Mouse (Mus musculus) limb, embryonic 15.5 days (tissue): ENCODE data around the gene Coro1b. TPM values are rescaled to one million over a fixed set of nuclear protein-coding genes. Genes with fewer than 3 reads are reported as not detected.

ENCODE experiments used
- ATAC-seq: fragments of 200-750 bp; cut with Nextera tagmentation; 2 replicates; pipeline ENCODE4 v1.8.0; 2017; ENCODE audit warnings: low read depth, moderate TSS enrichment; ENCODE audit not compliant: insufficient number of reproducible peaks, low FRiP score, low TSS enrichment
- H3K27ac ChIP-seq: fragments of 300-500 bp; sonication (generic); 2 replicates; pipeline ENCODE4 v1.5.1; 2015; ENCODE audit warnings: moderate library complexity, mild to moderate bottlenecking, inconsistent platforms
- H3K27me3 ChIP-seq: fragments of 300-500 bp; sonication (generic); 2 replicates; pipeline ENCODE4 v1.6.1; 2015; ENCODE audit warnings: inconsistent platforms
- H3K36me3 ChIP-seq: fragments of 300-500 bp; sonication (generic); 2 replicates; pipeline ENCODE4 v1.6.1; 2015; ENCODE audit warnings: inconsistent platforms
- H3K4me1 ChIP-seq: fragments of 300-500 bp; sonication (generic); 2 replicates; pipeline ENCODE4 v1.6.1; 2015; ENCODE audit warnings: inconsistent platforms
- H3K4me2 ChIP-seq: fragments of 300-500 bp; sonication (generic); 2 replicates; pipeline ENCODE4 v1.6.1; 2015; ENCODE audit warnings: mild to moderate bottlenecking, inconsistent platforms
- H3K4me3 ChIP-seq: fragments of 300-500 bp; sonication (generic); 2 replicates; pipeline ENCODE4 v1.5.1; 2015; ENCODE audit warnings: mild to moderate bottlenecking, inconsistent platforms
- H3K9ac ChIP-seq: fragments of 300-500 bp; sonication (generic); 2 replicates; pipeline ENCODE4 v1.6.1; 2015; ENCODE audit warnings: inconsistent platforms
- H3K9me3 ChIP-seq: fragments of 300-500 bp; sonication (generic); 2 replicates; pipeline ENCODE4 v1.6.1; 2016; ENCODE audit warnings: inconsistent platforms
- WGBS: fragments of 180-500 bp; shearing (Covaris S2); methylation state at CpG from one replicate; pipeline ENCODE4 v1.1.7; 2015; 5-methylcytosine and 5-hydroxymethylcytosine counted together
- polyA plus RNA-seq: library from polyadenylated mRNA; unstranded; fragments of >200 nt; fragmentation: Nextera tagmentation; extraction: Ambion mirVana; gene quantifications from 2 replicates; pipeline ENCODE4 v1.2.1, GENCODE M21; 2015

Coro1b gene
- polyA plus RNA-seq, 1 experiment from 2014 or later: 169 TPM

DNA sequence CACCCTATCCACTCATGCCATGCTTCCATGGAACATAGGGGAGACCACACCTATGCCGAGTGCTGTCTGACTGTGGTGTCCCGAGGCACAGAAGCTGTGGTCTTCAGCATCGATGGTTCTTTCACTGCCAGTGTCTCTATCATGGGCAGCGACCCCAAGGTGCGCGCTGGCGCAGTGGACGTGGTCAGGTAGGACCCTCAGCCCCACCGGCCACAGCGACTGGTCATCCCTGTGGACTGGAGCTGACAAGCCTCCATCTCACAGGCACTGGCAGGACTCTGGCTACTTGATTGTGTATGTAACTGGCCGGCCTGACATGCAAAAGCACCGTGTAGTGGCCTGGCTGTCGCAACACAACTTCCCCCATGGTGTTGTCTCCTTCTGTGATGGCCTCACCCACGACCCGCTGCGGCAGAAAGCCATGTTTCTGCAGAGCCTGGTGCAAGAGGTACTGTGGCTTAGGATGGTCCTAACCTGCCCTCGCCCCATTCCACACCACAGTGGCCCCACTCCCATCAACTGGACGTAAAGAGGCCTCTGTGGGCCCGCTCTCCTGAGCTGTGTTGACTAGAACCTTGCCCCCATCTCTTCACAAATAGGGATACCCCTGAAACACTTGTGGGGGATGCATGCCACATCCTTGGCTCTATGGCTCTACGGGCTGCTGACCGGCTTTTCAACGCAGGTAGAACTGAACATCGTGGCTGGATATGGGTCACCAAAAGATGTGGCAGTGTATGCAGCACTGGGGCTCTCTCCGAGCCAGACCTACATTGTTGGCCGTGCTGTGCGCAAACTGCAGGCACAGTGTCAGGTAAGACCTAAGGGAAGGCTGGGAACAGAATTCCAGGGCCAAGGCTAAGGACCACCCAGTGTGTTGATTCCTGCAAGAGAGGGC, 36.1 kb upstream of the Coro1b start:
- 96% methylated on average over 26 of the region's 26 CpGs for WGBS
- peaks cover 59% of the 10 kb centered on the region for H3K36me3 ChIP-seq
- ATAC-seq: no peak

DNA sequence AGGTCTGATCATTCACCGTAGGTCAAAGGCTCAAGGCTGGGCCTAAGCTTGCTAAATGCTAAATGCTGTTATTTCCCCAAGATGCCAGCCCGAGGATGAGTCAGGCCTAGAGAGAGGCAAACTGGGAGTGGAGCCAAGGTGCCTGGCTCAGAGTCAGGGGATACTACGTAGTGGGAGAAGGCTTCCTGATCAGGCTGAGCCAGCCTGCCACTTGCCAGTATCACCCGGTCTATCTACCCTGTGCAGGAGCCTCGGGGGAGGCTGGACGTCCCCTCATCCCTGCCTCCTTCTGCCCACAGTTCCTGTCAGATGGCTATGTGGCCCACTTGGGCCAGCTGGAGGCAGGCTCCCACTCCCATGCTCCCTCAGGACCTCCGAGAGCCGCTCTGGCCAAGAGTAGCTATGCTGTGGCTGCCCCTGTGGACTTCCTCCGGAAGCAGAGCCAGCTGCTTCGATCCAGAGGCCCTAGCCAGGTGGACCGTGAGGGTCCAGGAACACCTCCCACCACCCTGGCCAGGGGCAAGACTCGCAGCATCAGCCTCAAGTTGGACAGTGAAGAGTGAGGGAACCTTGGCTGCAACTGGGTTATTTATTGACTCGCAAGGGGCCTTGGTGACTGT, 35.1 kb upstream of the Coro1b start:
- no peak overlapping the region for H3K9ac ChIP-seq
- H3K4me3 ChIP-seq: no peak overlapping the region
- H3K4me1 ChIP-seq: peaks cover 18% of the 10 kb centered on the region
- no peaks in the 10 kb centered on the region for H3K27me3 ChIP-seq
- no peak overlapping the region for H3K4me2 ChIP-seq
- no peaks in the 10 kb centered on the region for H3K9me3 ChIP-seq
- WGBS: 63% methylated on average over 13 of the region's 13 CpGs
- H3K36me3 ChIP-seq: peaks cover 67% of the 10 kb centered on the region
- ATAC-seq: peak; percentile 17; the same call in 1 of the 2 replicates
- H3K27ac ChIP-seq: peak overlapping the region; percentile 48

More for the DNA sequence above, 36.1 kb upstream of the Coro1b start:
- Histone ChIP-seq H3K9ac (no peak overlapping the region), H3K27me3 (no peaks in the 10 kb centered on the region), H3K4me3 (no peak overlapping the region), H3K4me1 (peaks cover 18% of the 10 kb centered on the region), H3K27ac (no peak overlapping the region), H3K9me3 (no peaks in the 10 kb centered on the region), H3K4me2 (no peak overlapping the region)

DNA sequence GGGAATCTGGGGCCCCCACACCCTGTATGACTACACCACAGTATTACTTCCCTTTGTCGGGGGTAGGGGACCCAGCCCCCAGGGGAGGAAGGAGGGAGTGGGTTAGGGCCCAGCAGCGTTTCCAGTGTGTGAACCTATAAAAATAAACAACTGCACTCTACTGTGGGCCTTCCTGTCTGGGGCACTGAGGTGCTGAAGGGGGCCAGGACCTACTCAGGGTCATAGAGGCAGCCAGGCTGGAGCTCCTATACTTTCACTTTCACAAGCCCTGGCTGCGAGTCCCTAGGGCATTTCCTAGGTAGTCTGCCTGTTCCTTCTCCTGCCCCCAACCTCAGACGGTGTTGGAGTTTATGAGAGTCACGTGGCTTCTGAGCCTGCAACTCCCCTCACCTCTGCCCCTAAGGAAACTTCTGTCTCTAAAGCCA, 34.6 kb upstream of the Coro1b start:
- no peak overlapping the region for H3K4me3 ChIP-seq
- H3K4me2 ChIP-seq: no peak overlapping the region
- H3K9ac ChIP-seq: no peak overlapping the region
- WGBS: 25% methylated on average over 5 of the region's 5 CpGs
- H3K27me3 ChIP-seq: no peaks in the 10 kb centered on the region
- peaks cover 18% of the 10 kb centered on the region for H3K4me1 ChIP-seq
- peaks cover 67% of the 10 kb centered on the region for H3K36me3 ChIP-seq
- H3K9me3 ChIP-seq: no peaks in the 10 kb centered on the region
- no peak for ATAC-seq
- H3K27ac ChIP-seq: peak overlapping the region; percentile 48

DNA sequence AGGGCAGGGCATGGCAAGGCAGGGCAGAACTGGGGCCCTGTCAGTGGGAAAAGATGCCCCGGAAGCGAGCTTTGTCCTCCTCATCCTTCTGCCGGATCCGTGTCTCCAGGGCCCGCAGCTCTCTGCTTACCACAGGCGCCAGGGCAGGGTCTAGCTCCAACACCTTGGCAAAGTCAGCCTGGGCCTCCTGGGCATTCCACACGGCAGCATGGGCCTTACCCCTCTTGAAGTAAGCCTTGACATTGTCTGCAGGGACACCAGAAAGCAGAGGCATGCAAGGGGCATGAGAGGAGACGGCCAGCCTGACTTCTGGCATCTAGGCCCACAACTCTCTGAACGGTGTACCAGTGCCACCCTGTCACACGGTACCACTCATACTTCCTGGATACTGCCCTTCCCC, 33.9 kb upstream of the Coro1b start:
- Histone ChIP-seq H3K27me3 (no peaks in the 10 kb centered on the region), H3K27ac (no peak overlapping the region; the same call in 1 of the 2 replicates), H3K36me3 (peaks cover 67% of the 10 kb centered on the region), H3K4me2 (no peak overlapping the region), H3K9ac (no peak overlapping the region), H3K4me1 (peaks cover 18% of the 10 kb centered on the region), H3K4me3 (no peak overlapping the region), H3K9me3 (no peaks in the 10 kb centered on the region)
- ATAC-seq: no peak
- WGBS: 89% methylated on average over 10 of the region's 10 CpGs

DNA sequence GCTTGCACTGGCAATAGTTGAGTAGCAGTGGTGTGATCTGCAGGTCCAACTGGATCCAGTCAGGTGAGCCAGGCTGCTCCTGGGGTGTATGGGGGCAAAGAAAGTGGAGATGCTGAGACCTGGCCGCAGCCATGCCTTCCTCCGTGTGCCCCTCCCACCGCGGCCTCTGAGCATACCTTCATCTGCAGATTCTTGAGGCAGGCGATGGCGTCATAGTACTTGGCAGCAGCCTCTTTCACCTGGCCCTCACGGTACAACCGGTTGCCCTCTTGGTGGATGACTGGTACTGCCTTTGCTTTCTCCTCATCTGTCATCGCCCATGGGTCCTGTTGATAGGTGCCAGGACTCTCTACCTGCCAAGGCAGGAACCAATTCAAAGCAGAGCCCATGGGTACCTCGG, 33.3 kb upstream of the Coro1b start:
- 94% methylated on average over 10 of the region's 10 CpGs for WGBS
- Histone ChIP-seq H3K9me3 (no peaks in the 10 kb centered on the region), H3K4me3 (no peak overlapping the region), H3K36me3 (peaks cover 67% of the 10 kb centered on the region), H3K27me3 (no peaks in the 10 kb centered on the region), H3K9ac (no peak overlapping the region), H3K27ac (no peak overlapping the region), H3K4me2 (no peak overlapping the region), H3K4me1 (peaks cover 20% of the 10 kb centered on the region)
- no peak for ATAC-seq

DNA sequence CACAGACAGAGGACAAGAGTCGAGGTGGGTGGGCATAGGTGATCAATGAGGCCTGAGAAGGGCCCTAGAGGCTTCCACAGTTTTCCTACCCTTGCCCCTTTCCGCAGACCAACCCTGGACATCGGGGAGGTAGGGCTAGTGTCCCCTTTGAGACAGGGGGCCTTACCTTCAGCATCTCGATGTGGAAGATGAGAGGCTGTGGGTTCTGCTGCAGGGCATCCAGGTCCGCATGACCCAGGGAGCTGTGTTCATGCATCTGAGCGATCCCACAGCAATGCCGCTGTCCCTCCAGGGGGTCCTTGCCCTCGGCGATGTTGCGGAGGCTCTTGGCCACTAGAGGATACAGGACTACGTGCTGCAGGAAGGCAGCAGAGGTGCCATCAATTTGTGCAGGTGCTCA, 32.6 kb upstream of the Coro1b start:
- Histone ChIP-seq H3K27ac (no peak overlapping the region), H3K27me3 (no peaks in the 10 kb centered on the region), H3K9me3 (no peaks in the 10 kb centered on the region), H3K4me1 (peaks cover 26% of the 10 kb centered on the region), H3K4me2 (no peak overlapping the region), H3K9ac (no peak overlapping the region), H3K36me3 (peaks cover 67% of the 10 kb centered on the region), H3K4me3 (no peak overlapping the region)
- 84% methylated on average over 11 of the region's 11 CpGs for WGBS
- no peak for ATAC-seq

DNA sequence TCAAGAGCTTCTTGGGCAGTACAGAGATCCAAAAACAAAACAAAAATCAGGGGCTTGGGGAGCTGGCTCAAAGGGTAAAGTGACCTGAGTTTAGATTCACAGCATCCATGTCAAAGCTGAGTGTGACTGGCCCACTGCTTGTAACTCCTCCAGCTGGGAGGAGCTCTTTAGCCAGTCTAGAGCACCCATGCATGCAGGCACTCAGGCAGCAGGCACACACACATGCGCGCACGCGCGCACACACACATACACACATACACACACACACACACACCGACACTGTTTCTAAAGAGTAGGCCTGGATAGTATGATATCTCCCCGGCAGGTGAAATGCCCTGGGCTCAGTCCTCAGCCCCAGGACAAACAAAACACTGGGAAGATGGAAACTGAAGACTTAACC, 31.4 kb upstream of the Coro1b start:
- no peaks in the 10 kb centered on the region for H3K9me3 ChIP-seq
- no peak for ATAC-seq
- no peak overlapping the region for H3K4me3 ChIP-seq
- WGBS: 97% methylated on average over 7 of the region's 7 CpGs
- no peak overlapping the region for H3K9ac ChIP-seq
- no peaks in the 10 kb centered on the region for H3K27me3 ChIP-seq
- peaks cover 60% of the 10 kb centered on the region for H3K36me3 ChIP-seq
- no peak overlapping the region for H3K4me2 ChIP-seq
- peaks cover 29% of the 10 kb centered on the region for H3K4me1 ChIP-seq
- no peak overlapping the region for H3K27ac ChIP-seq

DNA sequence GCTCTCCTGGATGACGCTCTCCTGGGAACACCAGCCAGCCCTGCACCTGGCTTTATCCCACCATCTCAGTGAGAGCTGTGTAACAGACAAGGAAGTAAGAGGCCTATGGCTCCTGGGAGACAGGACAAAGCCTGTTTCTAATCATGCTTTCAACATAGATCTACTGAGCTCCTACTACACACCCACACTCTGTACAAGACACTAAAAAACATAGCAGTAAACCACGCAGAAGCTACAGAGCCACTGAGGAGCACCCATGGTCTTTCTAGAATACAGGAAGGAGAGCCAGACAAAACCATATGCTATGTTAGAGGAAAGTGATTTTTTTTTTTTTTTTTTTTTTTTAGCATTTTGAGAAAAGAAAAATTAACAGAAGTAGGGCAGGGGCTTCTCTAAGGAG, 30.1 kb upstream of the Coro1b start:
- H3K36me3 ChIP-seq: peaks cover 47% of the 10 kb centered on the region
- WGBS: 86% methylated on average over 2 of the region's 2 CpGs
- H3K9me3 ChIP-seq: no peaks in the 10 kb centered on the region
- no peak for ATAC-seq
- no peaks in the 10 kb centered on the region for H3K27me3 ChIP-seq
- H3K27ac ChIP-seq: no peak overlapping the region
- no peak overlapping the region for H3K4me2 ChIP-seq
- no peak overlapping the region for H3K4me3 ChIP-seq
- H3K4me1 ChIP-seq: peaks cover 25% of the 10 kb centered on the region
- H3K9ac ChIP-seq: no peak overlapping the region

DNA sequence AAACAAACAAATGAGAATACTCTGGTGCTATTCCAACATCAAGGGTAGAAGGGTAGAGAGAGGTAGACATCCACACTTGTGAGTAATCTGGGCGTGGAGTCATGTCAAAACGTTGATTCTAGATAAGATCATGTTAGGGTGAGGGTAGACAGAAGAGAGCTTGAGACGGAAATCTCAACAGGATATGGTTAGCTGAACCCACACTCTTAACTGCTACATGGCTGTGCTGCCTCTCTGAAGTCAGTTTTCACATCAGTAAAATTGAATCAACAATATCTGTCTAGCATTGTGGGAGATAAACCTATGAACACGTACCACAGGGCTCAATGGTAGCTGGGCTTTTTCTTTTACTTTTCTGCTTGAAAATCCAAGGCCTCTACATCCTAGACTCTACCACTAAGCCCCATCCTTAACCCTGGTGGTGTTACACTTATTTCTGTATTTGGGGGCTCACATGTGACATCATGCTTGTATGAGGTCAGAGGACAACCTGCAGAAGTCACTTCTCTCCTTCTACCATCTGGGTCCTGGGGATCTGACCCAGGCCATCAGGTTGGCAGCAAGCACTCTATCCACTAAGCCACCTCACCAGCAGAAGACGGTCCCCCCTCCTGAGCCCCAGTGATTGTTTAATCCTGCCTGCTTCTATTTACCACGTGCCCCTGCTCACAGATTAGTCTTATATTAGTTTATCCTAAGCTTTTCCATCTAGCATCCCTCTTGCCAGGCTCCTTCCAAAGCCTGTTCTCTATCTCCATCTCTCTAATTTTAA, 28.5 kb upstream of the Coro1b start:
- Histone ChIP-seq H3K27me3 (no peaks in the 10 kb centered on the region), H3K4me3 (no peak overlapping the region), H3K9ac (no peak overlapping the region), H3K9me3 (no peaks in the 10 kb centered on the region), H3K36me3 (peaks cover 32% of the 10 kb centered on the region), H3K4me1 (peaks cover 11% of the 10 kb centered on the region), H3K27ac (no peak overlapping the region), H3K4me2 (peak overlapping the region; percentile 51)
- no peak for ATAC-seq
- WGBS: 91% methylated on average over 6 of the region's 6 CpGs

DNA sequence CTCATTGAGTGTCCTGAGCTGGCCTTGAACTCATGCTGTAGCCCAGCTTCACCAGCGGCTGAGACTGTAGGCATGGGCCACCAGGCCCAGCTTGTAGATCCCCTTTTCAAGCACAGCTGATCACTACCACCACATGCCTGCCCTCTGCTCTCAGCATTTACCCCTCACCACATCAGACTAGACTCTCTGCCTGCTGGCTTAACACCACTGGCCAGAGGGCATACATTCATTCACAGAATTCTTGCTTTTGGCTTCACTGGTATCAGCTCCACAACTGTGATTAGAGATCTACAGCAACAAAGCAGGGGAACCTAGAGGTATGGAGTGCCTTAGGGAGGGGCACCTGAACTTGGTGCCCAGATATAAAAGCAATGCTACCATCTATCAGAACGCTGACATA, 27.9 kb upstream of the Coro1b start:
- Histone ChIP-seq H3K9me3 (no peaks in the 10 kb centered on the region), H3K4me1 (peaks cover 11% of the 10 kb centered on the region), H3K9ac (no peak overlapping the region), H3K27me3 (no peaks in the 10 kb centered on the region), H3K27ac (no peak overlapping the region), H3K4me2 (peak overlapping the region; percentile 51), H3K36me3 (peaks cover 26% of the 10 kb centered on the region), H3K4me3 (peak overlapping the region; percentile 46)
- 96% methylated on average over 2 of the region's 2 CpGs for WGBS
- ATAC-seq: no peak

DNA sequence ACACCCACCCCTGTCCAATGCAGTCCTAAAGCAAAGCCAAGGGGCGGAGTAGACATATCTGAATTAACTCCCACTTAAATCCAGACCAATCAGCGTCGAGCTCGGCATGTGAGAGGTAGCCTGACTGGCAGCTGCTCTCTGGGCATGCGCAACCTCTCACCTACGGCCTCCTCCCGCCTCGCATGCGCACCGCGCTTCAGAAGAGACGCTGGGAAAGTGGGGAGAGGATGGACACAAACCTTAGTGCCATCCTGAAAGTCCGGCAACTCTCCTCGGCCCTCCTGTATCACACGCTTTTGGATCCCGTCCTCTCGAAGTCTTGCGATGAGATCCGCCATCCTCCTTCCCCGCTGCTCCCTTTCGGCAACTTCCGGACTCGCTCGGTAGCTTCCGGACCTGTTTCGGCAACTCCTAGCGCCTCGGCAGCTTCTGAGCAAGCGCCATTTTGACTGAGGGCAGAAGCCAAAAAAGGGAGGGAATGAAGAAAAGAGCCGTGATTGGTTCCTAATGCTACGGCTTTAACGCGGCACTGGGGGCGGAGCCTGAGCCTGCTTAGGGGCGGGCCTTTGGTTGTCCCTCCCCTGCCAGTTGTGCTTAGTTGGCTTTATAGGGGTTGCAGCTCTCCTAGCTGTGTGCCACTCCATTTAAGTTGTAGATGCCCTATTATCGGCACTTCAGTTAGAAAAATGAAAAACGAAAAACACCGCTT, 27.2 kb upstream of the Coro1b start:
- Histone ChIP-seq H3K27me3 (no peaks in the 10 kb centered on the region), H3K36me3 (peaks cover 18% of the 10 kb centered on the region), H3K4me3 (peak overlapping the region; percentile 46), H3K4me1 (peaks cover 11% of the 10 kb centered on the region), H3K4me2 (peak overlapping the region; percentile 51), H3K27ac (peak overlapping the region; percentile 79), H3K9ac (peak overlapping the region; percentile 44; the same call in 1 of the 2 replicates), H3K9me3 (no peaks in the 10 kb centered on the region)
- ATAC-seq: peak; percentile 75
- WGBS: 3% methylated on average over 38 of the region's 38 CpGs
